Mouse (Mus musculus) E14TG2a.4 (cell line): Measurements from ENCODE around the gene Ifngr2.

Source experiments
- CTCF ChIP-seq: conservative IDR thresholded peaks from 2 replicates; pipeline ENCODE4 v1.5.1; 2014; ENCODE audit warnings: low read length
- NANOG ChIP-seq: IDR thresholded peaks from 2 replicates; pipeline ENCODE4 v1.6.1; 2014; ENCODE audit warnings: borderline replicate concordance, low read length, mixed read lengths

- no peak for TF ChIP-seq CTCF
- TF ChIP-seq NANOG = no peak
These were observed 41.7 kb upstream of the Ifngr2 start for GRCm38 (mm10) chr16:91505116-91505601.
